Mouse (Mus musculus) kidney, postnatal 0 days (tissue): ENCODE data around the gene Kctd21. TPM values are rescaled to one million over a fixed set of nuclear protein-coding genes. Genes with fewer than 3 reads are reported as not detected.

Experiments used
- ATAC-seq: fragments of 200-750 bp; cut with Nextera tagmentation; replicated peaks from 2 replicates; pipeline ENCODE4 v1.8.0; 2017; ENCODE audit warnings: low read depth, moderate number of reproducible peaks, moderate TSS enrichment, moderate library complexity; ENCODE audit not compliant: low FRiP score
- DNase-seq: peaks from one replicate; pipeline ENCODE4 v3.0.0-alpha.2; 2016; ENCODE audit warnings: low spot score
- H3K27ac ChIP-seq: fragments of 300-500 bp; sonication (generic); 2 replicates; pipeline ENCODE4 v1.5.1; 2014; ENCODE audit warnings: mild to moderate bottlenecking
- H3K27me3 ChIP-seq: fragments of 300-500 bp; sonication (generic); 2 replicates; pipeline ENCODE4 v1.6.1; 2014; ENCODE audit warnings: low read length, mixed read lengths; ENCODE audit not compliant: insufficient read depth
- H3K36me3 ChIP-seq: fragments of 300-500 bp; sonication (generic); 2 replicates; pipeline ENCODE4 v1.6.1; 2014; ENCODE audit warnings: low read length, mixed read lengths; ENCODE audit not compliant: insufficient read depth
- H3K4me1 ChIP-seq: fragments of 300-500 bp; sonication (generic); replicated peaks from 2 replicates; pipeline ENCODE4 v1.6.1; 2014; ENCODE audit warnings: antibody characterized with exemption, low read length, mixed read lengths; ENCODE audit not compliant: insufficient read depth
- H3K4me2 ChIP-seq: fragments of 300-500 bp; sonication (generic); 2 replicates; pipeline ENCODE4 v1.6.1; 2014; ENCODE audit warnings: mild to moderate bottlenecking, low read length, moderate library complexity, mixed read lengths
- H3K4me3 ChIP-seq: fragments of 300-500 bp; sonication (generic); replicated peaks from 2 replicates; pipeline ENCODE4 v1.5.1; 2014; ENCODE audit warnings: low read depth, low read length
- H3K9ac ChIP-seq: fragments of 300-500 bp; sonication (generic); 2 replicates; pipeline ENCODE4 v1.6.1; 2014; ENCODE audit warnings: low read depth, low read length
- H3K9me3 ChIP-seq: fragments of 300-500 bp; sonication (generic); replicated peaks from 2 replicates; pipeline ENCODE4 v1.6.1; 2016; ENCODE audit warnings: low read length, inconsistent platforms, mixed read lengths
- CTCF ChIP-seq: IDR thresholded peaks from 2 replicates; pipeline ENCODE4 v1.5.1; 2016; ENCODE audit warnings: antibody characterized with exemption, low read depth, mild to moderate bottlenecking, moderate library complexity
- WGBS: fragments of 180-500 bp; shearing (Covaris S2); extraction: QIAGEN DNeasy Blood & Tissue Kit; methylation state at CpG from one replicate; pipeline ENCODE4 v1.1.7; 2014; 5-methylcytosine and 5-hydroxymethylcytosine counted together
- polyA plus RNA-seq: library from polyadenylated mRNA; unstranded; fragments of >200 nt; fragmentation: Nextera tagmentation; extraction: Ambion mirVana; gene quantifications from 2 replicates; pipeline ENCODE4 v1.2.1, GENCODE M21; 2015

Kctd21 gene
- polyA plus RNA-seq, 1 experiment from 2014 or later = 2.0 TPM

DNA sequence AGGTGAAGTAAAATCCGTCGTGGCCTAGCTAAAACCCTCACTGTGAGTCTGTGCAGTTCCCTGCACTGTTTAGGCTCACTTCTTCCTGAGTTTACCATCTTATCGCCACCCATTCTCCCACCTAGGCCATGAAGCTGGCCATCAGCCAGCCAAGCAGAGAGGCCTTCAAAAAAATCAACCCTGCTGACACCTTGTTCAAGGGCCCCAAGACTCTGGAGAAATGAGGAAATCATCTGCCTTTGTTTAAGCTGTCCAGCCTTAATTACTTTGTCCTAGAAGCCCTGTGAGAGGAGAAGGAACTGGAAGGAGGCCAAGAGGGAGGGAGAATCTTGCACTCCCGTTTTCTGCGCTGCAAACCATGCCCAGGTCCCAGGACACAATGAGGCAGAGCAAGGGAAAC is 24.1 kb downstream of the Kctd21 start:
- no peak overlapping the region for H3K27ac ChIP-seq
- no peaks in the 10 kb centered on the region for H3K27me3 ChIP-seq
- no peak overlapping the region for H3K4me2 ChIP-seq
- H3K9me3 ChIP-seq = no peaks in the 10 kb centered on the region
- no peak overlapping the region for H3K9ac ChIP-seq
- H3K4me3 ChIP-seq = no peak overlapping the region
- WGBS = 68% methylated on average over 5 of the region's 5 CpGs
- DNase-seq (no peak), ATAC-seq (no peak)
- no peaks in the 10 kb centered on the region for H3K4me1 ChIP-seq
- TF ChIP-seq CTCF = no peak
- no peaks in the 10 kb centered on the region for H3K36me3 ChIP-seq

DNA sequence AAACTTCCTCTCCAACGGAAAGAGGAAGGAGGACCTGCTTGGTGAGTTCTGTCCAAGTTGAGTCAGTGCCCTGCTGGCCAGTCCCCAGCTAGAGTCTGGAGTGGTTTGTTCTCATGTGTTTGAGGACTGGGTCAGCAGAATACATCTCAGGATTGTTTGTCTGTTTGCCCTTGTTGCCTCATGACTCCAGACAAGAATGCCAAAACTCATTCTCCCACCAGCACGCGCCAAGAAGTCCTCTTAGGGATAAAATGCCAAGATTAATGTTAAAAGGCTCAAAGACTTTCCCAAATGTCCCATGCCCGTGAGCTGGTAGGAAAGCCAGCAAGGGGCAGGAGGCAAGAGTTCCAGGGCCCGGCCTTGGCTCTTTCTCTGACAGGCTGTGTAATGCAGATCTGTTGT is 24.7 kb downstream of the Kctd21 start:
- Histone ChIP-seq H3K4me1 (no peaks in the 10 kb centered on the region), H3K9me3 (no peaks in the 10 kb centered on the region), H3K27ac (no peak overlapping the region), H3K36me3 (no peaks in the 10 kb centered on the region), H3K9ac (no peak overlapping the region), H3K27me3 (no peaks in the 10 kb centered on the region), H3K4me3 (no peak overlapping the region), H3K4me2 (no peak overlapping the region)
- WGBS = 80% methylated on average over 5 of the region's 5 CpGs
- DNase-seq (no peak), ATAC-seq (no peak)
- no peak for TF ChIP-seq CTCF

DNA sequence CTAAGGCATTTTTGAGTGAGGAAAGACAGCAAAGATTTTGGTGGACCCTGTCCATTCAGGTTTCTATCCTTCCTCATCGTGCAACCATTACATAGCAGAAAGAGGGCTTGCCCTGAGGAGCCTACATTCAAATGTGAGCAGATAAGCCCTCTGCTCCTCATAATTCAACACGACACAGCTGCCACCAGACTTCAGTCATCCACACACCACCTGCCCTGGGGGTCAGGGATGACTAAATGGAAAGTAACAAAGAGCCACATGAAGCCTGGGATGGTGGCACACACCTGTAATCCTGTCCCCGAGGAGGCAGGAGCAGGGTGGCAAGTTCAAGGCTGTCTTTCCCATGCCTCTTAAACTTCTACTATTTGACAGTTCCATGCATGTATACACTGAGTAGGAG is 25.7 kb downstream of the Kctd21 start:
- no peaks in the 10 kb centered on the region for H3K4me1 ChIP-seq
- no peaks in the 10 kb centered on the region for H3K36me3 ChIP-seq
- H3K27me3 ChIP-seq = no peaks in the 10 kb centered on the region
- 78% methylated on average over 3 of the region's 3 CpGs for WGBS
- no peak overlapping the region for H3K4me3 ChIP-seq
- TF ChIP-seq CTCF = no peak
- no peak for ATAC-seq
- DNase-seq = no peak
- no peaks in the 10 kb centered on the region for H3K9me3 ChIP-seq
- H3K9ac ChIP-seq = no peak overlapping the region
- no peak overlapping the region for H3K4me2 ChIP-seq
- H3K27ac ChIP-seq = no peak overlapping the region

DNA sequence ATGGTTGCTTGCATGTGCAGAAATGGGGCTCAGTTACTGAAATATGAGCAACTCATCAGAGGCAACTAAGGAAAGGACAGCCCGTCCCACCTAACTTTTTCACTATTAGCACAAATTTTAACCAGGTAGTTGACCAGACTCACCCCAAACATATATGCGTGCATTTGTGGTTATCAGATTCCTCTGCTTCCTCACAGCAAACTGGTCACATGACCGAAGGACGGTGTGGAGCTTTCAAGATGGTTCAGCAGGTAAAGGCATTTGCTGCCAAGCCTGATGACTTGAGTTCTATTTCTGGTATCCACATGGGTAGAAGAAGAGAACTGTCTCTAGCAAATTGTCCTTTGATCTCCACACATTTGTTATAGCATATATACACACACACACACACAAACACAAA is 26.2 kb downstream of the Kctd21 start:
- no peak overlapping the region for H3K27ac ChIP-seq
- WGBS = 88% methylated on average over 4 of the region's 4 CpGs
- H3K36me3 ChIP-seq = no peaks in the 10 kb centered on the region
- no peak overlapping the region for H3K4me3 ChIP-seq
- H3K4me2 ChIP-seq = no peak overlapping the region
- H3K27me3 ChIP-seq = no peaks in the 10 kb centered on the region
- TF ChIP-seq CTCF = no peak
- H3K9ac ChIP-seq = no peak overlapping the region
- no peaks in the 10 kb centered on the region for H3K4me1 ChIP-seq
- no peaks in the 10 kb centered on the region for H3K9me3 ChIP-seq
- ATAC-seq = no peak
- no peak for DNase-seq

DNA sequence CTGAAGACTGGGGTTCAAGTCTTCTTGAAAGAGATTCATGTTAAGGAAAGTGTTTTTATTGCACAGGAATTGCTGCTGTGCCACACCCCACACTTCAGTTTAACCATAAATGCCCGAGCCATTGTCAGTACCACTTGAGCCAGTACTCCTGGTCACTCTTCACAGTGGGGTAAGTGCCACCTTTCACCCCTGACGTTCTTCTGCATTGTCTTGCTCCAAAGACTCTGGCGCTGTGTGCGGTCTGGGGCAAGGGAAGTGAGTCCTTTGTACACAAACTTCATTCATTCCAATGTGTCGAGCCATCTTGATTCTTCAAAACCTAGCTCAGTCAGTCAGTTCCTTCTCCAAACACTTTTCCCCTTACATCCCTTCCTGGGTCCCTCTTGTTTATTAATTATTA is 28.0 kb downstream of the Kctd21 start:
- ATAC-seq (no peak), DNase-seq (no peak)
- no peak overlapping the region for H3K4me3 ChIP-seq
- H3K9ac ChIP-seq = no peak overlapping the region
- no peaks in the 10 kb centered on the region for H3K36me3 ChIP-seq
- no peaks in the 10 kb centered on the region for H3K4me1 ChIP-seq
- TF ChIP-seq CTCF = no peak
- 71% methylated on average over 5 of the region's 5 CpGs for WGBS
- H3K27me3 ChIP-seq = no peaks in the 10 kb centered on the region
- no peak overlapping the region for H3K27ac ChIP-seq
- H3K9me3 ChIP-seq = no peaks in the 10 kb centered on the region
- no peak overlapping the region for H3K4me2 ChIP-seq

DNA sequence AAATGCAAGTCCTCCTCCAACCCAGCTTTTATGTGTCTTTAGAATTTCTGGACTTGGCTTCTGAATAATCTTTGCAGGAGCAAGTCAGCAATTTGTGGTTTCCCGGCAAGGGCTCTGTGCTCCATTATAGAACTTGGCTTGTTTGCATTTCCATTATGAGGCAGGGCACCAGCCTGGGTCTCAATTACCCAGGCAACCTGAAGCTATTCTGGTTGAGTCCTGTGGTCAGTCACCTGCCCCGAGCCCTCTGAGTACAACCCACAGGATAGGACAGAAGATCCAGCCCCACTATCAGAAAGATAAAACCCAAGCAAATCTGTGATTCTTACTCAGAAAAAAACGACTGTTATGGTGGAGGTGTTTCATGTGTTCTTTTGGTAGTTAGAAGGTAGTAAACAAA is 28.8 kb downstream of the Kctd21 start:
- WGBS = 68% methylated on average over 3 of the region's 3 CpGs
- H3K27ac ChIP-seq = no peak overlapping the region

DNA sequence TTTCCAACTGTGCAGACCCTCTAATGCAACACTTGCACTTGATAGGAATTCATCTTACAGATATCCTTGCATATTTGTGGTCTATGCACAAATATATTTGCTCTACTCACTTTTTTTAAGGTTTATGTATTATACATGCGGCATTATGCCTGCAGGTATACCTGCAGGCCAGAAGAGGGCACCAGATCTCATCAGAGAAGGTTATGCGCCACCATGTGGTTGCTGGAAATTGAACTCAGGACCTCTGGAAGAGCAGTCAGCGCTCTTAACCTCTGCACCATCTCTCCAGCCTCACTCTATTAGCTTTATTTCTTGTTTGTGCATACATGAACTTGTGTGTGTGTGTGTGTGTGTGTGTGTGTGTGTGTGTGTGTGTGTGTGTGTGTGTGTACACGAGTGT is 29.3 kb downstream of the Kctd21 start:
- 42% methylated on average over 4 of the region's 4 CpGs for WGBS
- Histone ChIP-seq H3K4me1 (no peaks in the 10 kb centered on the region), H3K4me2 (no peak overlapping the region), H3K9ac (no peak overlapping the region), H3K9me3 (no peaks in the 10 kb centered on the region), H3K27me3 (no peaks in the 10 kb centered on the region), H3K36me3 (no peaks in the 10 kb centered on the region), H3K4me3 (no peak overlapping the region), H3K27ac (no peak overlapping the region)
- ATAC-seq = no peak
- peak; percentile 83 for TF ChIP-seq CTCF
- DNase-seq = peak; percentile 39

More for the DNA sequence above, 28.8 kb downstream of the Kctd21 start:
- H3K4me2 ChIP-seq = no peak overlapping the region
- no peaks in the 10 kb centered on the region for H3K4me1 ChIP-seq
- DNase-seq = no peak
- no peaks in the 10 kb centered on the region for H3K36me3 ChIP-seq
- H3K27me3 ChIP-seq = no peaks in the 10 kb centered on the region
- no peak for TF ChIP-seq CTCF
- H3K4me3 ChIP-seq = no peak overlapping the region
- no peak overlapping the region for H3K9ac ChIP-seq
- no peaks in the 10 kb centered on the region for H3K9me3 ChIP-seq
- ATAC-seq = no peak
